Mouse (Mus musculus) neural tube, embryonic 10.5 days (tissue): ENCODE measurements around the gene Klre1.
"Not testable (repeated sequence)": the region's sequence is repeated elsewhere in the genome, so short reads cannot be mapped to it uniquely, and the experiment has no call there.

Experiments used
- DNase-seq: peaks from one replicate; pipeline ENCODE4 v3.0.0-alpha.2; 2017; ENCODE audit warnings: low spot score; ENCODE audit errors: extremely low spot score

The Klre1 gene

GRCm38 (mm10) chr6:129581896-129582295, 4.2 kb downstream of the Klre1 start:
- DNase-seq, result no peak

DNA sequence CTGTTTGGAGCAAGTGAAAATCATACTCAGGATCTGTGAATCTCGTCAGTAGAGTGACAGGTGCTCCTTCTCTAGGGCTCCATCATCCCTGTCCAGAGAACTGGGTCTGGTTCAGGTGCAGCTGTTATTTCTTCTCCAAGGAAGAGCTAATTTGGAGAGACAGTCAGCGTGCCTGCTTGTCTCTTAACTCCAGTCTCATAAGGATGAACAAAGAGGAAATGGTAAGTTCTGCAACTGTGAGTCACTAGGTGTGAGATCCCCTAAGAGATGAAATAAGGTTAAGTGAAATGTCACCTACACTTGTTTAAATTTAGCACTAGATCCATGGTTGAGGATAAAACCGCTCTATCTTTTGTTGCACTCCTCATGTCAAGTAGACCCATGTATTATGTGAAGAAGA, 5.3 kb downstream of the Klre1 start:
- no peak for DNase-seq

DNA sequence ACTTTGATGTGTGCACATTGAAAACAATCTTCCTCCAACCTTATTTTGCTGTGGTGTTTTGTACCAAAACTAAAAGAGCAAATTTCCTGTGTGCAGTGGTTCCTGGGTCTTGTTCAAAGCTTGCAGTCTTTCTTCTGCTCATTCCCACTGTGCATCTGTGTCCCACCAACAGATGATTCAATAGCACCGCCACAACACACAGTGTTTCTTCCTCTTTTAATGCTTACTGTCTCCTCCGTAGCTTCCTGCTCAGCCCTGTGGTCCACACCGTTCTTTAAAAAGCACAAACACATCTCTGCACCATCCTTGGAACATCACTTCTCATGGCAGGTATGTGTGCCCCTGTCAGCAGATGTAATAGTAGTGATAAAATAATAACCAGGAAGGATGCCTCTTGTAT, 13.8 kb downstream of the Klre1 start, which contains the start of gene Klrd1:
Gene Klrd1, plus strand, starts transcription at position 275 of the 400 bp plus-strand sequence.
- no peak for DNase-seq

GRCm38 (mm10) chr6:129608372-129608771, 30.7 kb downstream of the Klre1 start:
- DNase-seq, result no peak

GRCm38 (mm10) chr6:129623735-129624134, 46.0 kb downstream of the Klre1 start, which contains the start of gene Klrk1:
TSS of gene Klrk1 (minus strand) at chr6:129623864.
- DNase-seq, result no peak

DNA sequence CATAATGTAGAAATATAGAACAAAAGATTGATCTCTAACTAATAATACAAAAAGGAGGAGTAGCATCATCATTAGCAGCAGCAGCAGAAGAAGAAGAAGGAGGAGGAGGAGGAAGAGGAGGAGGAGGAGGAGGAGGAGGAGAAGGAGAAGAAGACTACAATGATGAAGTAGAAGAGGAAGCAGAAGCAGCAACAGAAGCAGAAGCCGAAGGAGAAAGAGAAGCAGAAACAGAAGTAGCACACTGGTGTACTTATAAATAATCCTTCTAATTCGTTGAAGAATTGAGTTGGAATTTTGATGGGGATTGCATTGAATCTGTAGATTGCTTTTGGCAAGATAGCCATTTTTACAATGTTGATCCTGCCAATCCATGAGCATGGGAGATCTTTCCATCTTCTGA, 53.3 kb downstream of the Klre1 start:
- DNase-seq, result not testable (repeated sequence)
